Mouse (Mus musculus): ENCODE measurements around the gene Car4.

Gene Car4

GRCm38 (mm10) chr11:85003566-85003965 lies 46.0 kb downstream of the Car4 start:
- DNase-seq (ENCODE audit: low read depth, low spot score): peak; percentile 73

DNA sequence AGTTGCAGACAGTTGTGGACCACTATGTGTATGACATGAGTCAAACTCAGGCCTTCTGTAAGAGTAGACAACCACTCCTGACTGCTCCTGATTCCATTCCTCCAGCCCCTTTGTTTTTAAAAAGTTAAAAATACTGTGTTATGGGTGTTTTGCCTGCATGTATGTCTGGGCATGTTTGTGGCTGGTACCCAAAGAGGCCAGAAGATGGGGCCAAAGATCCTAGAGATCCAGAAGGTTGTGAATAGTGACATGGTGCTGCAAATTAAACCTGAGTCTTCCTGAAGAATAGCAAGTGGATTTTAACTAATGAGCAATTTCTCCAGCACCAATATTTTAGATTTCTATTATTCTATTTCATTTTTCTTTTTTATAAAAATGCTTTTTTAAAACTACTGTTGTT lies 55.5 kb downstream of the Car4 start:
- no peak for DNase-seq (ENCODE audit: low read depth, low spot score)
